Mouse (Mus musculus): ENCODE measurements at regions not wholly inside any gene's neighbourhood (a gene's known extent, or its start where the extent isn't known, plus 50 kb on each side); places are given as distances from the start of the nearest gene placed in this dataset.

DNA sequence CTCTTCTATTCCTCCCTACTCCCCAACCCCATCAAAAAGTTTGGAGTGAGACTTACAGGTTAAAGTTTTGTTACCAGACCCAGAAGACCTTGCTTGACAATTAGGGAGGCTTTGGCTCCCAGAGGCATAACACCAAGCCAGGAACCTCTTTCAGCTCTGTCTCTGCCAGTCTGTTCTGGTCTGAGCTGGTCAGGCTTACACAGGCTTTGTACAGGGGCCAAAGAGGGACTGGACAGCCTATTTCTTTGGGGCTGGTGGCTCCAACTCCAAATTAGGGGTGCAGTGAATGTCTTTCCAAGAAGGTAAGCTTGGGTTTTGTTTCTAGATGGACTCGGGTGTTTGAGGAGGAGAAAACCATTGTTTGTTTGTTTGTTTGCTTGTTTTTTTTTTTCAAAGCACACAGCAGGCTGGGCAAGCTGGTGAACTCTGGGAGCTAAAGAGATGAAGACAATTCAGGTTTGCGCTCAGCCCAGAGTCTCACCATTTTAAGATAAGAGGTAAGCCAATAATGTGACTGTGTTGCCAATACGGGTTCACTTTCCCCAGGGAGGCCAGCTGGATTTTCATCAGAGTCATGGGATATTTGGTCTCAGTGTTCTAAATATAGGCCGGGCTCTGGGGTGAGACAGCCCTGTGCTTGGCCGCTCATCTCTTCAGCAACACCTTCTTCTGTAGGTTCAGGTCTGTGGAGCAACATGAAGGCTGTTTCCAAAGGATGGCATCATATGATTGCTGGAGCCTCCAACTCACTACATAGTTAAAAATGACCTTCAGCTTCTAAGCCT is 62.2 kb upstream of the Igfbp5 start:
- TF ChIP-seq CTCF (conservative IDR thresholded peaks at IDR 0.05): no peak
- peak; percentile 18 to 24 for DNase-seq (ENCODE audit: low spot score in 2 of 2)

GRCm38 (mm10) chr1:72936231-72936630 is 61.5 kb upstream of the Igfbp5 start:
- Histone ChIP-seq H3K4me3 (no peak overlapping the region), H3K27ac (peak overlapping the region; percentile 32)
- TF ChIP-seq CTCF (conservative IDR thresholded peaks at IDR 0.05): no peak
- no peak for DNase-seq (ENCODE audit: low spot score in 2 of 2)

More for the DNA sequence above, 62.2 kb upstream of the Igfbp5 start:
- Histone ChIP-seq H3K4me3 (no peak overlapping the region), H3K27ac (peak overlapping the region; percentile 40; the same call in 1 of the 2 replicates)

GRCm38 (mm10) chr1:72935084-72935483 is 60.4 kb upstream of the Igfbp5 start:
- no peak overlapping the region for H3K27ac ChIP-seq
- H3K4me3 ChIP-seq: no peak overlapping the region
- no peak for DNase-seq (ENCODE audit: low spot score in 2 of 2)
- no peak for TF ChIP-seq CTCF (conservative IDR thresholded peaks at IDR 0.05)

DNA sequence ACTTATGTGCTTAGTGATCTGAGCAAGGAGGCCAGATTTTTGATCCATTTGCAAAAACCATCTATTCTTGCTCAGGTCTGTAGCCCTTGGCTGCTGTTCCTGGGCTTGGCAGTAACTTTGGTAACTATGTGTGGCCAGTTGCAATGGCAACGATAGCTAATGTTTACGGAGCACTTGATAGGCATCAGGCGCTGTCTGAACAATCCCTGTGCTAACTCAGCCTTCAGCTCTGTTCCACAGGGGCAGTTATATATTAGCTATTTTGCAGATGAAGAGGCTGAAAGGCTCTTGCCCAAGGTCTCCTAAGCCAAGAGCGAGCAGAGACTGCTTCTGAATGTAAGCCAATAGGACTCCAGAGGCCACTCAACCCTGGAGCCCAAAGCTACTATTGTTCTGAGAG is 55.1 kb upstream of the Igfbp5 start:
- peak in 1 of 2 experiments; percentile 6 for DNase-seq (ENCODE audit: low spot score in 2 of 2)
- Histone ChIP-seq H3K27ac (peak overlapping the region; percentile 76), H3K4me3 (no peak overlapping the region)
- no peak for TF ChIP-seq CTCF (conservative IDR thresholded peaks at IDR 0.05)
